Mouse (Mus musculus) right cerebral cortex, postnatal 14 days (tissue): ENCODE measurements around the gene Snw1.
"Not testable (repeated sequence)": the region's sequence is repeated elsewhere in the genome, so short reads cannot be mapped to it uniquely, and the experiment has no call there.

Source experiments
- DNase-seq: peaks from one replicate; pipeline ENCODE4 v3.0.0; 2022

The Snw1 gene

DNA sequence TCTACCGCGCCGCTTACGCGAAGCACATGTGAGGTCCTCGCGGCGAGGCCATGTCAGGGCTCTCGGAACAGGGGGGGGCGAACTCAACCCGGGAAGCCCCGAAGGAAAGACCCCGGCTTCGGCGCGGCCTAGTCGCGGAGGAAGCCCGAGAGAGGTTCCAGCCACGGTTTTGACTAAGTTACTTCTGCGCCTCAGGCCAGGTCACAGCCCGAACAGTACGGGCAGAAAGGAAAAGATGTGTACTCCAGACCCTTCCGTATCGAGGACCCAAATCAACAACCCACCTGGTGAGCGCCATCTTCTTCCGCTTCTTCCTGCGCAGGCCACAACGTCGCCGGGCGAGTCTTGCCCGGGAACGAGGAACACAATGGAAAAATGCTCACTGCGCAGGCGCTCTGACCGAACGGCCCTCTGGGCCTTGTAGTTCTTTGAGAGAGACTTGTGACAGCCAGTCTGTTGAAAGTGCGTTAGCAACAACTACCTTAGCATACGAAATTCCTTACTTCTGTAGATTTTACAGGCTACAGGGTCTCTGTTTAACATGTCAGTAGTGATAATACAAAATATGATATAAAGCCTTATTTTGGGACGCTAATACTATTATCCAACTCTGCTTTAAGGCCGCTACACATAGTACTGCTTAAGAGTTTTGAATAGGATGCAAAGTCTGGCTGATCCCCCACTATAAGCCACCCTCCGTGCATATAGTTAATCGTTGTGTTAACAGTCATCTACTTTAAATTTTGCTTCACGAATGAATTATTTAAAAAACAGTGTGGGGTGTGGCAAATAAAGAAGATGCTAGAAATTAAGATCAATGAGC lies at the start of gene Snw1:
Gene Snw1, minus strand, starts transcription at position 311 of the 823 bp plus-strand sequence.
- peak; percentile 94 for DNase-seq

- DNase-seq = not testable (repeated sequence)
Observed at GRCm38 (mm10) chr12:87519616-87520015, 47.5 kb upstream of the Snw1 start.

DNA sequence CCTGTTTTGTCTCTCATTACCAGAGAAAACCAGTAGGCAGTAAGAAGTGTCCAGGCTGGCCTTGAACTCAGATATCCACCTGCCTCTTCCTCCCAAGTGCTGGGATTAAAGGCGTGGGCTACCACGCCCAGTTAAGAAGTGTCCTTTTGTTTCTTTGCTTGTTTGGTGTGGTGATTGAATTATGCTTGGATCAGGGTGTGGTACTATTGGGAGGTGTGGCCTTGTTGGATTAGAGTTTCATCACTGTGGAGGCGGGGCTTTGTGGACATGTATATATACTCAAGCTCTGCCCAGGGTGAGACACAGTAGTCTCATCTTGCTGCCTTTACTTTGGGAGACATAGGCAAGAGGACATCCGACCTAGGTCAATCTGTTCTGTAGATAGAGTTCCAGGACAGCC lies 41.9 kb upstream of the Snw1 start, which contains the start of gene Gm8300:
Gene Gm8300, plus strand, starts transcription at position 301 of the 400 bp plus-strand sequence.
- DNase-seq = not testable (repeated sequence)

GRCm38 (mm10) chr12:87494421-87494820 lies 22.3 kb upstream of the Snw1 start, which contains the start of gene Gm5788:
Gm5788 (plus strand) TSS chr12:87494721.
- not testable (repeated sequence) for DNase-seq

DNA sequence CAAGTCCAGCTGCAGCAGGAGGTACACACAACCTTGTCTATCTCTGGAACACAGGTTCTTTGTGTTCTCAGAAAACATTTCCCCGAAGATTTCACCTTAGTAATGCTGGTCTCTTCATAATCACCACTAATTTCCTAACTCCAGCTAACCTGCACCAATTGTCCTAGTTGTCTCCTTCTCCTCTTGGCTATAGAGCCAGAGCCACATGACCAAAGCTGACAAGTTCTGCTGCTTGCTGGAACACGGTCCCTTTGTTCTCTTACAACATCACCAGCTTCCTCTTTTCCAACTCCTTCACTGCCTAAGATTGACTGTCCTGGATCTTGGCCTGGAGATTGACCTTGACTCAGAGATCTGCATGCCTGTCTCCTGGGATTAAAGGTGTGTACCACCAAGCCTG lies 16.6 kb upstream of the Snw1 start:
- DNase-seq = not testable (repeated sequence)

DNA sequence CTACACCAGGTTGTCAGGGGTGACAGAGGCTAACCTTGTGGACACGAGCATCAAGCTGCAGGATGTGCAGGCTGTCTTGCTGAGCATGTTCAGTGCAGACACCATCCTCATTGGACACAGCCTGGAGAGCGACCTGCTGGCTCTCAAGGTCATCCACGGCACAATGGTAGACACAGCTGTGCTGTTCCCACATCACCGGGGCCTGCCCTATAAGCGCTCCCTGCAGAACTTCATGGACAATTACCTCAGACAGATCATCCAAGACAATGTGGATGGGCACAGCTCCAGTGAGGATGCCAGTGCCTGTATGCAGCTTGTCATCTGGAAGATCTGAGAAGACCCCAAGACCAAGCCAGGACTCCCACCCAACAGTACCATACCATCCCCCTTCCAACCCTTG lies 10.4 kb upstream of the Snw1 start:
- not testable (repeated sequence) for DNase-seq

- DNase-seq = no peak
Observed at GRCm38 (mm10) chr12:87474756-87475155, 2.7 kb upstream of the Snw1 start.

- DNase-seq = no peak
Observed at GRCm38 (mm10) chr12:87471421-87471963, 582 bp downstream of the Snw1 start.

DNA sequence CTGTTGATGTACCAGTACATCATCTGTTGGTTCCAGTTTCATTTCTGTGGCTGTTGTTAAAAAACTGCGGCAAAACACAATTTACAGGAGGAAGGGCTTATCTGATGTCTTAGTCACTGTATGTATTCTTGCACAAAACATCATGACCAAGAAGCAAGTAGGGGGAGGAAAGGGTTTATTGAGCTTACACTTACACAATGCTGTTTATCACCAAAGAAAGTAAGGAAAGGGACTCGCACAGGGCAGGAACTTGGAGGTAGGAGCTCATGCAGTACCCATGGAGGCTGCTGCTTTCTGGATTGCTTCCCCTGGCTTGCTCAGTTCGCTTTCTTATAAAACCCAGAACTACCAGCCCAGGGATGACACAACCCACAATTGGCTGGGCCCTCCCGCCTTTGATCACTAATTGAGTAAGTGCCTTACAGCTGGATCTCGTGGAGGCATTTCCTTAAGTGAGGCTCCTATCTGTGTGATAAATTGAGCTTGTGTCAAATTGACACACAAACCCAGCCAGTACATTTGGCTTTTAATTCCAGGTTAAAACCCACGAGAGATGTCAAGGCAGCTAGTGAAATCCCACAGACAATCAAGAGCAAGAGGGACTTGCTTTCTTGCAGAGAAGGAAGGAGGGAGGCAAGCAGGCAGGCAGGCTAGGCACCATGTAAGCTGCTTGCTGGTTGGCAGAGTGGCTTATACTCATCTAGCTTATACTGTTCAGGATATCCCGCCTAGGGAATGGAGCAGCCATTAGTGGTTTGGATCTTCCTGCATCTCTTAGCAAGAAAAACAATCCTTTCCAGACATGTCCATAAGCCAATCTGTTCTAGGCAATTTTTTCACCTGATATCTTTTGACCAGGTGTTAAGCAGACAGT lies 1.6 kb downstream of the Snw1 start:
- DNase-seq = no peak

GRCm38 (mm10) chr12:87464678-87465297 lies 7.3 kb downstream of the Snw1 start:
- no peak for DNase-seq

DNA sequence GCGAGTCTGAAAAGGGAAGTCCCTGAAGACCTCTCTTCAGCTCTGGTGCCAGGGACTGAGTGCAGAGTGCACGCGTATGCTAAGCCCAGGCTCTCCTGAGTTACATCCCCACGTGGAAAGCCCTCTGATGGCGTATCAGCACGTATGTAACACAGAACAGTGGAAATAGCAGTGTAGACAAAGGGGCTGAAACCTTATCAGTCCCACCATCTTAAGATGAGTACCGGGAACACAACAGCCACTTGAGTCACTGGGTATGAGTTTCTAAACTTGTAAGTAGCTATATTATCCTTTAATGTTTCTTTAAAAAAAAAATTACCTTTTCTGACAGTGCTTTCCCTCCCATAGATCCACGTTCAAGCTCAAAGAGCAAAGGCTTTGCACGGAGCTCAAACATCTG lies 22.6 kb downstream of the Snw1 start:
- DNase-seq = no peak

GRCm38 (mm10) chr12:87444211-87444610 lies 27.9 kb downstream of the Snw1 start:
- no peak for DNase-seq

DNA sequence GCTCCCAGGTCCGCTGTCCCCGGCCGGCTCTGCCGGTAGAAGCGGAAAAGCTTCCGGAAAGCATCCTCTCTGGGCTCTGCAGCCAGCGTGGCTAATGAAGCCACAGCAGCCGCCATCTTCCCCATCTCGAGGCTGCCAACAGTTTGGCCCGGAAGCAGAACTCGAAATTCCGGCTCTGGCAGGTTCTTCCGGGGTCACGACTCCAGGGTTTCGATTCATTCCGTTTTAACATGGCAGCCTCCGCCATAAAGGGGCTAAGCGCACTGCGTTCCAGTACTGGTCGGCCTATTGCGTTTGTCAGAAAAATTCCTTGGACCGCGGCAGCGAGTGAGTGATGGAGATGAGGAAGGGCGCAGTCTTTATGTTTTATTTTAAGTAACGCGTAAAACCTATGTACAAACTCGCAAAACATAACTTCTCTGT lies 28.4 kb downstream of the Snw1 start, which contains the start of the genes Slirp and Alkbh1:
Gene Slirp, plus strand, starts transcription at position 197 of the 423 bp plus-strand sequence.
Gene Alkbh1, minus strand, starts transcription at position 318 of the 423 bp plus-strand sequence.
- peak; percentile 84 for DNase-seq

- DNase-seq = no peak
Observed at GRCm38 (mm10) chr12:87443115-87443699, 28.9 kb downstream of the Snw1 start.

GRCm38 (mm10) chr12:87442177-87443114 lies 29.6 kb downstream of the Snw1 start:
- DNase-seq = no peak

DNA sequence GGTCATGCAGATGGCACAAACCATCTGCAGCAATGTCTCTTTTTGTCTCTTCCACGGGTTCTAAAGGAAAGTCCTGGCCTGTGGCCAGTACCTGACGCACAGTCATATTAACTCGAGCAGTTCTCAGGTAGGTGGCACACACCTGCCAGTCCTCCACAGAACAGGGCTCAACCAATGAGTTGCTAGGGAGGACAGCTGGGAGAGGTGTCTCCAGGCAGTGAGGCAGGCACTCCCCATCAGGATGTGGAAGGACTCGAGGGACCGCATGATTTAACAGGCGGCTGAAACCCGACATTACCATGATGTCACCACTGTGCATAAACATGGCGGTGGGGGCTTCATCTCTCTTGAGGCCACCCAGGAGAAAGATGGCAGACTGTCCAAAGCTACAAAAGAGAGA lies 43.2 kb downstream of the Snw1 start:
- no peak for DNase-seq

- no peak for DNase-seq
Observed at GRCm38 (mm10) chr12:87428295-87428694, 43.8 kb downstream of the Snw1 start.

DNA sequence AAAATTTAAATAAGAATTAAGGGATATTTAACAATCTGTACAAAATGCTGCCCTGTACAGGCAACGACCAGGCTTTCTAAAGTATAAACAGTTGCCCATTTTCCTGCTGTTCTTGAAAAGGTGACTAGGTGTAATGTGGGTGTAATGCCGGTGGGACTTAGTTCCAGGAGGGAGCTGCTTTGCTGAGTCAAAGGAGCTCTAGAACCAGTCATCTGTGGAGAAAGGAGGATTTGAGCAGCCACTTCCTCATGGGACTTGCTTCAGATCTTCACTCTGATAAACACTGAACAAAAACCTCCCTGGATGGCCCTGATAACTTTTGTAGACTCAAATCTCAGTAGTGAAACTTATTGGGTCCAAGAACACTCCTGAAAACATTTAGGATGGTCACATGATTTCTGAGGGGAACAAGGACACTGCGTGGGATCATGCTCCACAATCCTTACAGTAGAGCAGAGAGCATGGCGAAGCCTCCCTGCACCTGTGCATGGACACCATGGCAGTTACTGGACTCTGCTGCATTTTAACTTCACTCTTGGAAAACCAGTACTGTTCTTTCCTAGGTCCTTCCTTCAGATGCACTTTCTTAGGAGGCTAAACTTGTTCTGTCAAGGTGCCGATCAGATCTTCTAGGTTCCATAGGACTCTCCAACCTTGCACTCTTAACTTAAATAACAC lies 45.6 kb downstream of the Snw1 start:
- DNase-seq = no peak

DNA sequence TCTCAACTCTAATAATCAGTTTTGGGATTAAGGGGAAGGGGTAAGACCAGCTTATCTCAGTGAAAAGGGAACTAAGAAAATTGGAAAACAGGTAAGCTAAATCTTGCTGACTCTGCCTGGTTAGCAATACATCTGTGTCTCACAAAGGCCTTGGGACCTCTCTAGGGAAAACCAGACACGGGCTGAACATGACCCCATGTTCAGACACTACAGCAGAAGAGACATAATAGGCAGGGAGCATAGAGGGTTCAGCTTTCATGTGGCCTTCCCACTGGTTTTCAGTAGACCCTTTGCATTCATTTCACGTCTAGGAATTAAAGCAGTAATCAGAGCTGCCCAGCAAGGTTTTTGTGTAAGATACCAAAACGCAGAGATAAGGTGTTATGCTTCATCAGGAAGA lies 47.6 kb downstream of the Snw1 start:
- DNase-seq = no peak

DNA sequence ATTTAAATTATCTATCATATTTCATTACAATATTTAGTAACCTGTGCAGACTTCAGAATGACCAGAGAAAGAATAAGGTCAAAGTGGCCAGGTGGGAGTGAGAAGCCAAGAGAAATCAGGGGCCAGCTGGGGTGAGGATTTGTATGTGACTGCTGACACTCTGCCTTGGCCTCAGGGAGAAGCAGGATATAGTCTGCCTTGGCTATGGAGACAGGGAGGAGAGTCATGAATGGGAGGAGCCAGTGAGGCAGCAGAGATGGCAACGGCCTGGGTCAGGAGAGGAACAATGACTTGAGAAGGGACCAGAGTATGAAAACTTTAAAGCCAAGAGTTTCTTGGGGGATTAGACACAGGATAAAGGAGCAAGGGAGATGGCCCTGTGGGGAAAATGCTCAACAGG lies 48.4 kb downstream of the Snw1 start:
- no peak for DNase-seq
